11 mouse cellular contexts compared by ENCODE assay signal in the genomic region with DNA sequence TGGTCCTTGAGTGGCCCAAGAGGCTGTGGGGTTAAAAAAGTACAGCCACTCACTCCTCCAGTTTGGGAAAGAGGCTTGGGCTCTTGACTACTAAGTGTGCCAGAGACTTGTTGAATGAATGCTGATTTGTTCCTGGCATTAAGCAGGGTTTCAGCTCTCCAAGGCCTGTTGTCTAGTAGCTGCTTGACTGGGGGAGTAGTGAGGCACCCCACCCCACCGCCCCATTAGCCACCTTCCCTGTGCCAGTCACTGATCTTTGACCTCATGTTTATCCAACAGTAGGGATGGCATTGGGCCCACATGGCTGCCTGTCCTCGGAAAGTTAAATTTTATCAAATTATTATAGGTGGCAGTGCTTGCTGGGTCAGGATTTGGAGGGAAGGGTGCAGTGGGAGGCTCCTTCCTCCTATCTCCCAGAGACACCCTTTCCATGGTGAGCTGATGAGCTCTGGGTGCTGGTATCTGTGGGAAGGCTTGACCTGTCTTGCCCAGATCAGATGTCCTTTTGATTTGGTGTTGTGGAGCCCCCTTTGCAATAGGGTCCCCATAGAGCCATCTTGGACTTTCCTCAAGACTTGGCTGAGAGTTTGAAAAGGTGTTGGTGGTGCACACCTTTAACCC. TPM values are rescaled to one million over a fixed set of nuclear protein-coding genes. Genes with fewer than 3 reads are reported as not detected.
DNase-seq lines count a peak whose midpoint lies in the region; ATAC-seq and TF ChIP-seq lines count a peak whose summit lies in the region.
"Had no signal": no experiment of that assay in that cellular context is flagged by ENCODE, and none has a peak within 500 bp of the region (broad histone marks: within the 10 kb centered on the region; RNA-seq: fewer than 3 reads in every experiment).

No protein-coding gene starts in this region.

- H3K4me3 ChIP-seq in heart, embryonic 14.5 days (ENCODE audit: control insufficient read depth in 1 of 2, insufficient read depth in 1 of 2, low read depth in 1 of 2, low read length in 2 of 2): no peak overlapping the region
- H3K4me3 ChIP-seq in liver, postnatal 0 days (ENCODE audit: low read depth, low read length): no peak overlapping the region

- no peaks in the 10 kb centered on the region for H3K36me3 ChIP-seq in heart, embryonic 14.5 days (ENCODE audit: control insufficient read depth, insufficient read depth, low read length)
- H3K36me3 ChIP-seq in liver, postnatal 0 days (replicated peaks; ENCODE audit: insufficient read depth, low read length): no peaks in the 10 kb centered on the region

- 0 out of 2 replicates have a peak overlapping the region, but pooled peaks have one; percentile 4 for H3K4me2 ChIP-seq in heart, embryonic 14.5 days (ENCODE audit: low read length)
- 0 out of 2 replicates have a peak overlapping the region, but pooled peaks have one; percentile 5 for H3K4me2 ChIP-seq in liver, postnatal 0 days (ENCODE audit: low read depth, low read length)
- H3K4me2 ChIP-seq: lung, embryonic 14.5 days had no signal

- no peak overlapping the region; a peak in 1 of 4 replicates for H3K27ac ChIP-seq in heart, embryonic 14.5 days (replicated peaks in 1 of 2; ENCODE audit: control insufficient read depth in 1 of 2, insufficient read depth in 1 of 2, low read depth in 2 of 2, low read length in 2 of 2)
- H3K27ac ChIP-seq in liver, postnatal 0 days (ENCODE audit: low read depth): peak overlapping the region; percentile 31; the same call in 1 of the 2 replicates

- H3K4me1 ChIP-seq in heart, embryonic 14.5 days (ENCODE audit: control insufficient read depth in 2 of 2, insufficient read depth in 2 of 2, low read length in 2 of 2): peaks cover 9 to 23% of the 10 kb centered on the region in 2 experiments
- H3K4me1 ChIP-seq in liver, postnatal 0 days (ENCODE audit: insufficient read depth): peaks cover 29% of the 10 kb centered on the region

- H3K9ac ChIP-seq in heart, embryonic 14.5 days (ENCODE audit: low read length): no peak overlapping the region
- no peak overlapping the region for H3K9ac ChIP-seq in liver, postnatal 0 days (replicated peaks)
- H3K9ac ChIP-seq: lung, embryonic 14.5 days had no signal

- intact Hi-C loops in heart, postnatal 25 days (cut with DNase I): loop anchor here (2.0 kb wide), 1 partner anchor 36 kb away; no protein-coding TSS in a partner anchor

- no peaks in the 10 kb centered on the region for H3K27me3 ChIP-seq in heart, embryonic 14.5 days (ENCODE audit: control insufficient read depth, insufficient read depth, low read length)
- no peaks in the 10 kb centered on the region for H3K27me3 ChIP-seq in liver, postnatal 0 days (ENCODE audit: insufficient read depth, low read length)

- WGBS in heart, embryonic 14.5 days: 54% methylated on average over 2 of the region's 2 CpGs
- 54% methylated on average over 2 of the region's 2 CpGs for WGBS in liver, postnatal 0 days (ENCODE audit: insufficient replicate concordance)

- TF ChIP-seq EP300 in liver, postnatal 0 days (IDR thresholded peaks at IDR 0.05; ENCODE audit: low read depth): peak; percentile 41; the same call in 1 of the 2 replicates

- no peaks in the 10 kb centered on the region for H3K9me3 ChIP-seq in heart, embryonic 14.5 days (ENCODE audit: control insufficient read depth, low read length)
- no peaks in the 10 kb centered on the region for H3K9me3 ChIP-seq in liver, postnatal 0 days (ENCODE audit: low read length)

- no peak; the same call in 1 of the 2 replicates for ATAC-seq in heart, embryonic 14.5 days (ENCODE audit: insufficient number of reproducible peaks, insufficient read depth, low FRiP score, low read depth)
- peak; percentile 43 for ATAC-seq in liver, postnatal 0 days
- ATAC-seq: CD4-positive, CD25-positive, alpha-beta regulatory T cell, adult 4 months had no signal

- no peak for DNase-seq in heart, postnatal 25 days (ENCODE audit: low spot score)
- peak; percentile 56 for DNase-seq in lung, postnatal 36 days
- no peak for DNase-seq in lung, postnatal 10 days
- peak; percentile 40 for DNase-seq in kidney, postnatal 10 days
- DNase-seq in liver, postnatal 0 days: no peak
- no peak for DNase-seq in left cerebral cortex, adult 18-20 months (ENCODE audit: low spot score in 2 of 2)
- DNase-seq: cerebellum, postnatal 14 days; lung, embryonic 14.5 days; thymus, postnatal 36 days had no signal

- no peak for TF ChIP-seq CTCF in liver, postnatal 0 days (IDR thresholded peaks at IDR 0.05; ENCODE audit: low read depth)

RNA-seq across cellular contexts. Expression of gene Cds2, which starts 7.5 kb away (rescaled TPM):
- polyA plus RNA-seq in heart, embryonic 14.5 days (2014; fragmentation: Nextera tagmentation; extraction: Ambion mirVana): 16.1 and 21.3 TPM in 2 replicates
- 10 to 100 TPM; 78.3 to 96.3 TPM for total RNA-seq in heart, postnatal 25 days (2021)
- polyA plus RNA-seq in liver, postnatal 0 days (2015; fragmentation: Nextera tagmentation; extraction: Ambion mirVana): 7.9 and 10.5 TPM in 2 replicates
- total RNA-seq in left cerebral cortex, adult 18-20 months (2021): 100 to 1,000 TPM; 251 to 285 TPM

RNA-seq across cellular contexts. Expression of gene Pcna, which starts 17.3 kb away (rescaled TPM):
- polyA plus RNA-seq in heart, embryonic 14.5 days (2014; fragmentation: Nextera tagmentation; extraction: Ambion mirVana): 162 and 171 TPM in 2 replicates
- total RNA-seq in heart, postnatal 25 days (2021): 10 to 100 TPM; 37.5 to 40.9 TPM
- 148 and 158 TPM in 2 replicates for polyA plus RNA-seq in liver, postnatal 0 days (2015; fragmentation: Nextera tagmentation; extraction: Ambion mirVana)
- 10 to 100 TPM; 45.8 to 48.0 TPM for total RNA-seq in left cerebral cortex, adult 18-20 months (2021)

RNA-seq across cellular contexts. Expression of gene Tmem230, which starts 22.8 kb away (rescaled TPM):
- 39.4 and 46.7 TPM in 2 replicates for polyA plus RNA-seq in heart, embryonic 14.5 days (2014; fragmentation: Nextera tagmentation; extraction: Ambion mirVana)
- 10 to 100 TPM; 22.6 to 23.9 TPM for total RNA-seq in heart, postnatal 25 days (2021)
- polyA plus RNA-seq in liver, postnatal 0 days (2015; fragmentation: Nextera tagmentation; extraction: Ambion mirVana): 19.1 and 20.9 TPM in 2 replicates
- total RNA-seq in left cerebral cortex, adult 18-20 months (2021): 10 to 100 TPM; 33.7 to 36.4 TPM

Comparison
In these comparisons a context has a peak if more than half of its experiments do, and no peak if none do; other contexts are left out.
1. DNase-seq: peak in lung, postnatal 36 days (single experiment) and kidney, postnatal 10 days (single experiment); none in heart, postnatal 25 days (single experiment), lung, postnatal 10 days (single experiment), liver, postnatal 0 days (single experiment) and left cerebral cortex, adult 18-20 months (0 of 2).